Mouse (Mus musculus) testis, adult 2 months (tissue): ENCODE results near the gene Lep.

ENCODE experiments used
- CTCF ChIP-seq: fragments of 200-500 bp; IDR thresholded peaks from 2 replicates; pipeline ENCODE4 v1.5.1; 2012; ENCODE audit warnings: low read depth, mild to moderate bottlenecking, inconsistent platforms, low read length, moderate library complexity; ENCODE audit not compliant: control insufficient read depth, insufficient read depth, insufficient replicate concordance
- POLR2A ChIP-seq: fragments of 200-500 bp; IDR thresholded peaks from 2 replicates; pipeline ENCODE4 v1.6.1; 2012; ENCODE audit warnings: low read depth, mild to moderate bottlenecking, inconsistent platforms, low read length, moderate library complexity; ENCODE audit not compliant: control insufficient read depth

DNA sequence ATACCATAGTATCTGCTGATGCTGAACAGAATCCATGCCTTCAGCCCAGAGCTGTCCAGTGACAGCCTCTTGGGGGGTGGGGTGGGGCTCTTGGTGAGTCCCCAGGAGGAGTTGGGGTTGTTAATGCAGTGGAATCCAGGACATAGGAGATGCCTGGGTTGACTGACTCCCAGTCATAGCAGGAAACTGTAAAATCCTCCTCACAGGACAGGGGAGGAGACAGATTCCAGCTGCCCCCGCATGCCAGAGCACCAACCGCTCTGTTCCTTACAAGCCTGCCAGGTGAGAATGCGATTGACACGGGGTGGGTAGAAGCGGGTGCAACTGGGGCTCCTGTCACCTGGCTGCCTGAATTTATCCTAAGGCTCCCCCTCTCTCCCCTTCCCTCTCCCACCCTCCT lies 37.9 kb upstream of the Lep start:
- TF ChIP-seq CTCF: no peak
- no peak for TF ChIP-seq POLR2A
